Mouse (Mus musculus): ENCODE measurements around the gene Ttll11.

The Ttll11 gene

DNA sequence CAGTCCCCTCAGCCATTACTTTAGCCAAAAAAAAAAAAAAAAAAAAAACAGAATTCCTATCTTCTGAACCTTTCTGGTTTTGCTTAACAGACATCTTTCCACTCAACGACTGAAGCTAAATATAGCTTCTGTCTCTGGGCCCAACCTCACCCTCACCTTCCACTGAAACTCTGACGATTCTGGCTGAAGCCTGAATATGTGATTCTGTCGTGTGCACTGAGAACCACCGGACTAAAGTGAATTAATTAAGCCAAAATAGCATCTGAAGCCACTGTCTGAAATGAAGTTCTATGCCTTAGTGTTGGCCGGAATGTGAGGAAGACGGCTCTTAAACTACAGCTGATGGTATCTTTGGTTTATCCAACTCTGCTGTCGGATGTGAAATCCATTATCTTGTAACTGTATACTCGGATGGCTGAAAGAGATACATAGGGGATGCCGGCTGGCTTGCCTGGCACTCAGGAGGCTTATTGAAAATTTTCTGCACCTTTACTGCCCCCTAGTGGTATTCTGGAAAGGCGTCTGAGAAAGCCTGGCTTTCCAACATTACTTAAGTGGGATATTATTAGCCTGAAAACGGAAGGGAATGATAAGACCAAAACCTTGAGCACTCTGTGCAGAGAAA lies 73.4 kb downstream of the Ttll11 start:
- peak in 1 of 2 experiments; percentile 26 for DNase-seq (ENCODE audit: low read depth in 1 of 2, low spot score in 2 of 2)

DNA sequence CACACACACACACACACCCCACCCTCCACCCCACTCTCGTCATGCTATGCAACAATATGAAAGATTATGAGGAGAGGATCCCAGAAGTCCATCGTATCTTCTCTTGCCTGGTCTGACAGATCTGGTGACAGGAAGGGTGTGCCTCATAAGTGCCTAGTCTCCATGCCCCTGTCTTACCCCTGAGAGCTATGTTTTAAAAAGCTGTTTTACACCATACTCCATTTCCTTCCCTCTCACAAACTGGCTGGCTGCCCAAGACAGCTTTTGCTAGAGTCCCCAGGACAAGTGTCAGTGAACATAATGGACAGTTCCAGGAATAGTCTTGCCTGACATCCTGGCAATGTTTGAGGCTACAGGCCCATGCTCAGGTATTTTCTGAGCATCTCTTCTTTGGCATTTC lies 78.9 kb downstream of the Ttll11 start:
- no peak for DNase-seq (ENCODE audit: low read depth in 1 of 2, low spot score in 2 of 2)

DNA sequence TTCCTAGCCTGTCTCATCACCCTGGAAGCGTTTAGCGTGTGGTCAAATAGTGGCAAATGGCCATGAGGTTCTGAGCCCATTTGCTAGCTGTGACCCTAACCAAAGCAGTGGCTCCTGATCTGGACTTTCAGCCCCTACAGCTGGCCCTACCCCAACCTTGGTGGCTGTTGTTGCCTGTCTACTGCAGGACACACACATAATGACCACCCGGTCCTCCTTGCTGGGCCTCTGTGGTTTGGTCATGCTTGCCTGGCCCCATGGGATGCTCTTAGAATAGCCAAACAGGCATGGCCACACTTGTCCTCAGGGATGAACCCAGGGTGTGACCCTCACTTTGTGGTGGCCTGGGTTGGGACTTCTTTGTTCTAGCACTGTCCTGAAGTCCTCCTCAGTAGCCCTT lies 80.0 kb downstream of the Ttll11 start:
- no peak for DNase-seq (ENCODE audit: low read depth in 1 of 2, low spot score in 2 of 2)

DNA sequence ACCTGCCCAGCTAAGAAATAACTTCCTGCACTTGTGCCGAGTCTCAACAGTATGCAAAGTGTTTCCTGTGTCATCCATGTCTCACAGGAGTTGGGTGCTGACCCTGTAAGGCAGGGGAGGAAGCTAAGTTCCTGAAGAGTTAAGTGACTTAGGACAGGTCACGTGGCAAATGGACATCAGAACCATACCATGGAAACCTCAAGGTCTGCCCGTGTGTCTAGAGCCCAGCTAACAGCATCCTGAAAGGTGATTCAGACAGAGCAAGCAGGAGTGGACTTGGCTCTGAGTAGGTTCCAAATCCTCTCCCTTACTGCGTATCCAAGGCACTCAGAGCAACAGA lies 80.6 kb downstream of the Ttll11 start:
- DNase-seq (ENCODE audit: low read depth in 1 of 2, low spot score in 2 of 2): no peak

DNA sequence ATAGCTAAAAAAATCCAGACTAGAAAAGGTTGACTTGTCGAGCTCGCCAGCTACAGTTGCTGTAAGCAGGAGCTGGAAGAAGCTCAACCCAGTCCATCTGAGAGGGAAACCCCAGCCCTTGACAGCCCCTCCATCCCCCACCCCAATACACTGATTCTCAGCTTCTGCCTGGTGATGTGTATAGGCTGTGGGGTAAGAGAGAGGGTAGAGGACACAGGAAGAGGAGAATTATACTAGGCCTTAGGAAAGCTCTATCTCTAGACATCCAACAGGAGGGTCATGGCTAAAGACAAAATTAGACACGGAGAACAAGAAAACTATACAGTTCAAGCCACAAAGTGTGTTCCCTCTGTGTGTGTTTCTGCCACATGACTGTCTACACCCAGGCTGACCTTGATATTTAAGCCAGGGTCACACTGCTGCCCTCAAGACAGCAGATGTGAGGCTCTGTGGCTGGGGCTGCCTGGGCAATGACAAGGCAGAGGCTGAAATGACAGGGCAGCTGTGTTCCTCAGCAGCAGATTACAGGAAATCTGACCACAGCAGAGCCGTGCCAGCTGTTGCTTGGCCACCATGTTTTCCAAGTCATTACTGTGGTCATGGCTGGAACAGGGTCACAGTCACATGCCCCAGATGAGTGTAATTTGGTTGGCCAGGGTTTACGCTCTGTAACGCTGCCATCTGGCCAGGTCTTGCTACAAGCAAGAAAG lies 81.1 kb downstream of the Ttll11 start:
- DNase-seq (ENCODE audit: low read depth in 1 of 2, low spot score in 2 of 2): no peak

DNA sequence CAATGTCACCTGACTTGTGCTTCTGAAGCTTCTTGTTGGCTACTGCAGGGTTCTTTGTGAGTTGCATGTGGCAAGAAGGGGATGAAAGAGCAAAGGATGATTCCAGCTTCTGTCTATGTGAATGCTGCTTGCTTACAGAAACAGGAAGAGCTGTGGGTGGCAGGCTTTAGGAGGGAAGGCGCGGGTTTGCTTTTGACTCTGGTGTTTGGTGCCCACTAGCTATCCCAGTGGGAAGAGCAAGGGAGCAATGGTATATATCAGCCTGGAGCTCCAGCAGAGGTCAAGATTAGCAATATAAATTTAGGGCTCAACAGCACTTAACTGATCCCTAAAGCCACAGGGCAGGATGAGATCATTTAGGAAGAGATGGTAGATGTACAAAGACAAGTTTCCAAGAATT lies 82.6 kb downstream of the Ttll11 start:
- no peak for DNase-seq (ENCODE audit: low read depth in 1 of 2, low spot score in 2 of 2)

DNA sequence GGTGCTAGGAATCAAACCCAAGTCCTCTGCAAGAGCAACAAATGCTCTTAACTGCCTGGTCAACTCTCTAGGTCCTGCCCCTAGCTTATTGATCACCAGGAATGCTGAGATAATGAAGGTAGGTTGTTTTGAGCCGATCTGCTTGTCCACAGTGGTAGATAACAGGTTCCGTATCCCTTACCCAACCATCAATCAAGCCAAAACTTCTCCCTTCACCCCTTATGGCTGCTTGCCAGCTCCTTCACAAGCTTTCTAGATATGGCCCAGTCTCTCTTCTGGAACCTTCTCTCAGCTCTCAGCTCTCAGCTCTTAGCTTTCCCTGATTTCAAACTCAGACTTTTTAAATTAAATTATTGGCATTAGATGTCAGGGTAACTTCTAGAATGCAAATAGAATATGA lies 85.2 kb downstream of the Ttll11 start:
- DNase-seq (ENCODE audit: low read depth in 1 of 2, low spot score in 2 of 2): no peak

DNA sequence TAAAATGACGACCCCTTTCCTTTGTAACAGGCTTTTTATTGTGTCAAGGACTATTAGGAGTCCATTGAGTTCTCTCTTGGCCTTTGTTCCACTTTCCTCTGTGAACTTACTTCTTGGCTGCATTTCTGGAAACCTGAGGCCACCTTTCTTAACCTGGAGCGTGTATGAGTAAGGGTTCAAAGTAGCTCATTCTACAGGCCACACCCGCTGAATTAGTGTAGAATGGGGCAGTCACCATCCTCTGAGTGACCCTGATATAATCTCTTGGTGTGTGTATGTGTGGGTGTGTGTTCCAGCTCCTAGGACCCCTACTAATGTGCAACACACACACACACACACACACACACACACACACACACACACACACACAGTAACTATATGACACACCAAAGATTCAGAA lies 89.1 kb downstream of the Ttll11 start:
- no peak for DNase-seq (ENCODE audit: low read depth in 1 of 2, low spot score in 2 of 2)

DNA sequence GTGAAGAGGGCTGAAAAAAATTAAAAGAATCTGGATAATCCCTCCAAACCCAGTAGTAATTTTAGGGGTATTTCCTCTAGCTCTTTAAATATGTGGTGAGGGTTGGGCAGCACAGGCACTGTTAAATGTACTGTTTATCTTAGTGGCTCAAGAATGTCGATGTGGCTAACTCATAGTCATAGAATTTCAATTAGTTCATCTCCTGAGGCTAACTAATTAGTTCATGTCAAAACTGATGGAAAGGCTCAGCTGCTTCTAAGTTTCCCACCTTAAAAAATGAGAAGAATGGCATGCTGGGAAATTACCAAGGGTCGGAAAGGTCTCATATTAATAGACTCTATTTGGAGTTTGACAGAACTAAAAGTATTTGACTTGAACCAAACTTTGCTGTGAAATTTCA lies 89.9 kb downstream of the Ttll11 start:
- DNase-seq (ENCODE audit: low read depth in 1 of 2, low spot score in 2 of 2): no peak

DNA sequence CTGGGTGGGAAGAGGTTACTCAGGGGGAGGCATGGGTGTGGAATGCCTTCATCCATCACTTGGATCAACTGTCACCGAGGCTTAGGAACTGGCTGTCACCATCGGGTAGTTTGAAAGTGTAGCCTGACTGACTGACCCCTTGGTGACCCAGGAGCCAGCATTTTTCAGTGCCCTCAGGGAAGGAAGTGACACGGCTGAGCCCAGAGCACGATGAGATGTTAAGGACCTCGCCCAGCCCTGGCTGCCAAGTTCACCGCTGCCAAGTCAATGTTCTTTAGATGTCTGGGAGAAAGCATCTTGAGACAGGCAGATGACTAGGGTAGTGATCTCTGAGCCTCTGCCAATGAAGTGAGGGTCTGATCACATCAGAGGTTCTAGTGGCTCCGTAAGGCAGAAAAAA lies 95.4 kb downstream of the Ttll11 start:
- DNase-seq (ENCODE audit: low read depth in 1 of 2, low spot score in 2 of 2): peak; percentile 14 to 31

DNA sequence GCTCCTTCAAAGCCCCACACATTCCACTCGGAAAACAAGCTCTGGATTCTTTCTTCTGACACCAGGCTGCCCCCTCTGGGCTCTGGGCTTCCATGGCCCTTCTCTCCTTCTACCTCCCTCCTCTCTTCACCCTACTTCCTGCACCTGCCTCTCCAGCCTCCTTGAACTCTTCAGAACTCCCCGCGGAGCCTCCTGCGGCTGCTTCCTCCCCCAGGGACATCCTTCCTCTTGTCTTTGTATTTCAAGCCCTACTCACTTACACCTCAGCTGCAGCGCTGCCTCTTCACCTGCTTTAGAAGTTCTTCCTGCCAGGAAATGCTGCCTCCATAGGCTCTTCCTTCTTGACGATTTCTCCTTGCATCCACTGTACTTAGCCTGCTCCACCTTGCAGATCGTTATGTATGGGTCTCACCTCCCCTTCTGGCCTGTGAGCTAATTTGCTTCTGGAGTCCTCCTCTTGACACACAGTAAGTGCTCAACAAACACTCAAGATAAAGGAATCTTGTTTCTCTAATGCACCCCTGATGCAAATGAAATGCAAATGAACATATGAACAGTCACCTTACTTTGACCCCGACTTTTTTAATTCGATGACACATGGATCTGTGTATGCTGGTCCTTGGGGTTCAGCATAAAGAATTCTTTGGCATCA lies 97.3 kb downstream of the Ttll11 start:
- no peak for DNase-seq (ENCODE audit: low read depth in 1 of 2, low spot score in 2 of 2)

DNA sequence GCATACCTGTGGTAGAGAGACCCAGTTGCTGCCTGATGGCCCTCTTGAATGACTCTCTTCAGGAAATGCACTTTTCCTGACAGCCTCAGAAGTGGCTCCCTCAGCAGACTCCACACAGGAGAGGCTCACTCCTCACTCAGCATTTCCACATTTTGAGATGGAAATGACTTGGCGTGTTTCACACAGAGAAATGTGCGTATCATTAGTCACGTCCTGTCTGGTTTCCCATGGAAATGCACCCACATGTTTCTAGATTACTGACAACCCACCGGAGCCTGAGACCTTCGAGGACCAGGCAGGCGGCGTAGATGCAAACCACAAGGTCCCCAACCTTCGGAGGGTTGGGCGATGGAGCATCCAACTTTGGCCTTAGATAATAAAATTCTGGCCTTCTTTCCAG lies 97.8 kb downstream of the Ttll11 start:
- DNase-seq (ENCODE audit: low read depth in 1 of 2, low spot score in 2 of 2): no peak

DNA sequence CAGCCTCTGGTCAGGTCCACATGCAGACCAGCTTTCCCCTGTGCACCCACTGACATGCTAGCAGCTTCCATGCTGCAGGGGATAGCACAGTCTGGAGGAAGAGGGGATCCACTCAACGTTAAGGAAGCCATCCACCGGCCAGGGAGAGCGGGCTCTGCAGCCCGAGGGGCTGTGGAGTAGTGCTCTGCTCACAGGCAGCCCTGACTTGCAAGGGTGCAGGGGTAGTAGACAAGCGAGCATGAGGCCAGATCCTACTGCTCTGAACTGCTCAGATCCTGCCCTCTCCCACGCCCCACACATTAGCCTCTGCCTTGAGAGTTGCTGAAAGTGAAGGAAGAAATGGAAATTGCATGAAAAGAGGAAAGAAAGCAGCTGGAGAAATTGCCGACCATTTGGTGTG lies 99.4 kb downstream of the Ttll11 start:
- no peak for DNase-seq (ENCODE audit: low read depth in 1 of 2, low spot score in 2 of 2)

DNA sequence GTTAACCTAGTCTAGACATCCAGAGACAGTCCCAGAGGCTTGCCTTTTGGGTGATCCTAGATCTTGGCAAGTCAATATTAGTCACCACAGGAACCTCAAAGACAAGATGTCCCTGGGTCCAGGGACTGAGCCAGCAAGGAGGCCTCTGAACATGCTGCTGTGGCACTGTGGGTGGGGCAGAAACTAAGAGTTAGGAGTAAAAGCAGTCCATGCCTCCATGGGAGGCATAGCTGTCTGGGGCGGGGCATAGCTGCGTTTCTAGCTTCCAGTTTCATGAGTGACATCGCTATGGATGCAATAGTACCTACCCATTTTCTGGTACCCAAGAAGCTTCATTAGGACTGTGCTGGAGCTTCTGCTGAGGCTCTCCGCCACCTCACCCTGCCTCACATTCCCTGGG lies 99.8 kb downstream of the Ttll11 start:
- no peak for DNase-seq (ENCODE audit: low read depth in 1 of 2, low spot score in 2 of 2)

DNA sequence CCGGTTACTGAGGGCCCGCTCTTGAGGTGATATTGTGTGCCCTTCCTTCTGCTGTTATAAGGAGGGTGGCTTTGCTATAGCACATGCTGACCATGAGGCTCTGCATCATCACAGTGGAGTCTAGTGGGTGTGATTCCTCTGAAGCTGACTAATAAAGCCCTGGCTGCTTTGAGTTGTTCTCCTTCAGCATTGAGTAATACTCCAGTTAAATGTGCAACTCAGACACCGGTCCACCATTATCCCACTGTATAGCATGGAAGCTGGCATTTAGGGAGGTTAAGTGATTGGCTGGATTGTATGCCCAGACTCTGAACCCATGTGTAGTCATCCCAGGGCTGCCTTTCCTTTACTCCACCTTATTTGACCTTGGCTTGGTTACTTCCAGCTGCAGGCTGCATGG lies 101.2 kb downstream of the Ttll11 start:
- no peak for DNase-seq (ENCODE audit: low read depth in 1 of 2, low spot score in 2 of 2)

DNA sequence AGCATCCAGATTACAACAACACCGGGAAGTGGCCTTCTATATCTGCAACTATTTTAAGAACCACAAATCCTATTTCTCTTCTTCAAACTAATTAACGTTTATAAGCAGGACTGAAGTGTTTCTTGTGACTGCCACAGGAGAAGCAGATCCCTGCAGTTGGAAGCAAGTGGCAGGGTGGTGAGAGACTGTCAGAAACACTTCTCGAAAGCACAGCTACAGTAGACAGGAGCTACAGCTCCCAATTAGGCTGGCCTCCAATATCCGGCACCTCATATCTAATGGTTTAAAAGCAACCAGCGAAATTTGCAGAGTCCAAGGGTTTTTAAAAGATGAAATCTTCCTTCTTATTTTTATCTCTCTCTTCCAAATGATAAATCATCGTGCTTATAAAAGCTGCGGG lies 104.1 kb downstream of the Ttll11 start:
- DNase-seq (ENCODE audit: low read depth in 1 of 2, low spot score in 2 of 2): no peak

DNA sequence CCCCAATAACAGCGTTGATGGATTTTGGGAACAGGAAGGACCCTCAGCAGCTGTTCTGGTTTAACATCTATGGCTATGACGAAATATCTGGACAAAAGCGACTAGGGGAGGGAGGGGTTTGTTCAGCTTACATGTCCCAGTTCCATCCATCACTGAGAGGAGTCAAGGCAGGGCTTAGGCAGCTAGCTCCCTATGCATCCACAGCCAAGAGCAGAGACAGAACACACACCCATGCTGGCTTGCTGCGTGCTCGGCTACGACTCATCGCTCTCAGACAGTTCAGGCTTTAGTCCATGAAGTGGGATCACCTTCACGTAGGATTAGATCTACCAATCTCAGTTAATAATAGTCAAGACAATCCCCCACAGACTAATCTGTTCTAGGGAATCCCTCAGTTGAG lies 105.3 kb downstream of the Ttll11 start:
- DNase-seq (ENCODE audit: low read depth in 1 of 2, low spot score in 2 of 2): no peak

DNA sequence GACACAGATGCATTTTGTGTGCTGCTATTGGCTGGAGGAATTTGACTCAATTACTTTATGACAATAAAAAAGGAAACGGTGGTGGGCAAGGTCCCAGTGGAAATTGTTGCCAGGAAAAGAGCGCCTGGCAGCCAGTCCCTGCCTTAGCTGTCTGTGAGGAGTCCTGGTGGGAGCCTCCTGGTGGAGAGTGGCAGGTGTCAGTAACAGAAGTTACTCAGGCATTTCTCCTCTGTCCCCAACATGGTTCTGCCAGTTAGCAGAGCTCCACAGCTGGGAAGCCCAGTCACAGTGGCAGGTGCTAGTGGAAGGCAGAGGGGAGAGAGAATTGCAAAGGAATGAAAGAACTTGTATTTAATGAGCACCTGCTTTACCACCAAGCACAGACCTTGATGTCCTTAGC lies 110.5 kb downstream of the Ttll11 start:
- DNase-seq (ENCODE audit: low read depth in 1 of 2, low spot score in 2 of 2): no peak

DNA sequence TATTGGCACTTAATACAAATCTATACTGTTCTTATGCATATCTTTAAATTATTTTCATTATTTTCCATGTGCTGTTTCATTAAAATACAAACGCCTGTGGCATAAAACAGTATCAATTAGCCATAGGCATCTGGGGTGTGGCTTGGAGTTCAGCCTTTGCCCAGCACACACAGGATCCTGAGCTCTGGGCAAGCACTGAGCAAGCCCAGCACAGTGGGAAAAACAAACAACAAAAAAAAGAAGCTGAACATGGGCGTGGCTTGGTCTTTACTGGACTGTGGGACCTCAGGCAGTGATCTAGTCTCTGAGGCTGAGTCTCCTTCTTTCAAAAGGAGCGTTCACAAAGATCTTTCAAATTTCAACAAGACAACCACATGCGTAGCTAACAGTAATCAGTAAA lies 116.4 kb downstream of the Ttll11 start:
- DNase-seq (ENCODE audit: low read depth in 1 of 2, low spot score in 2 of 2): no peak

DNA sequence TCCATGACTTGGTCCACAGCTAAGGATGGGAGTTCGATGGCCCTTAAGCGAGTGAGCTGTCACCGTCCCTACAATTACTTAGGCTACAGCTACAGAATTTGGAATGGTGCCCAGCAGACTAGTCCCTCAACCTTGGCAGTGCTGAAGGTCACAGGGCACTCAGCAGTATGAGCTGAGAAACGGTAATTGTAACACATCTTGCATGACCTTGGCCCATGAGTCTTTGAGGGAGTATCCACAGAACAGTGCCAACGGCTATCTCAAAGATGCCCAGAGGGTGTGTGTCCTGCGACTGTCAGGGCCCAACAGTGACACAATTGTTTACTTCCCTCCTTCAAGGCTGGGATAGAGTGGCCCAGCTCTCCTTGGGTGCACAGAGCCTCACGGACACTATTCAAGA lies 118.5 kb downstream of the Ttll11 start:
- no peak for DNase-seq (ENCODE audit: low read depth in 1 of 2, low spot score in 2 of 2)

DNA sequence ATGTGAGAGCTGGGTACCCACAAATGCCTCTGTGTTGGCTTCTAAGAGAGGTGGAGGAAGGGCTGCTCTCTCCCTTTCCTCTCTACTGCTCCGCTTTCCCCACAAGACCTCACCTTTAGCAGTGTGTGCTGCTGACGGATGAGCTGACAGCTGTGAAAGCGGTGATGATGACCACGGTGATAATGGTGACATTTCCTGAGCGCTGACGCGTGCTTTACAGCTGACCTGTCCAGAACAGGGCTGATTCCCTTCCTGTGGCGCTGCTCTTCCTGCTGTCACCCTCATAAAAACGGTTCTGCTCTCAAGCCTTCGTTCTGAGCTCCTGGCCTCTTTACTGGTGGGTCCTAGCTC lies 119.3 kb downstream of the Ttll11 start:
- no peak for DNase-seq (ENCODE audit: low read depth in 1 of 2, low spot score in 2 of 2)

DNA sequence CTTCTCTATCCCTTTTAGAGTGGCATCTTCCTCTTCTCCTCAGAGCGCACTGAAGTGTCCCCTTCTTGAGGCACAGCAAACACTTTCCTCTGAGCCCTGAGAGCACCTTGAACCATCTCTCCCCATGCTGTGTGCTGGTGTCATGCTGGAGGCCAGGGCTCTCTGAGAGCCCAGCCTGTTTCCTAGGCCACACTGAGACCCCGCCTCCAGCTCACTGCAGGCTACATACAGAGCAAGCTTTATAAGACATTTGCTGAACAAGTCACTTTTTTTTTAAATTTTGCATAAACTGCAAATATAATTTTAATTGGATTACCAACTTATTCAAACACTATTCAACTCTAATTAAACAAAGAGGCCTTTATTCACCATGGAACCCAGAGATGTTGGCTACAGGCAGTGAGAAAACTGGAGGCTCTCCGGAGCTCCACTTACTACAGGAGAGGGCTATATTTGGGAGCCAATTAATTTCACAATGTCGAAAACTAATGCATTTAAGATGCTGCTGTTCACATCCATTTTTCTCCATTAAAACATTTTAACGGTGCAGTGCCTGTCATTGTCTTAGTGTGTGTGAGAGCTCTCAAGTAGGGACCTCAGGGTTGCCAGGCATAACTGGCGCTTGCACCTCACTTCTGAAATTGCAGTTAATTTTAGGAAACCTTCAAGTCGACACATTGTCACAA lies 119.9 kb downstream of the Ttll11 start:
- DNase-seq (ENCODE audit: low read depth in 1 of 2, low spot score in 2 of 2): no peak
